Mouse (Mus musculus): ENCODE data around the gene Rab8b.
"Not testable (repeated sequence)": the region's sequence is repeated elsewhere in the genome, so short reads cannot be mapped to it uniquely, and the experiment has no call there.

- not testable (repeated sequence) for TF ChIP-seq CTCF (IDR thresholded peaks at IDR 0.05; ENCODE audit: extremely low read depth, insufficient read length, insufficient replicate concordance, low read depth, low read length); POLR2A (IDR thresholded peaks at IDR 0.05; ENCODE audit: low read depth, low read length)
These were observed 97.2 kb downstream of the Rab8b start for GRCm38 (mm10) chr9:66822255-66822654.
